Mouse (Mus musculus) gastrocnemius, postnatal 14 days (tissue): ENCODE measurements around the gene Sox10. TPM values are rescaled to one million over a fixed set of nuclear protein-coding genes. Genes with fewer than 3 reads are reported as not detected.

Experiments used
- total RNA-seq, 2 experiments: library from RNA; stranded (reverse); gene quantifications; 2 replicates each; pipeline ENCODE4 v1.2.3; 2021

The Sox10 gene
- total RNA-seq, 2 experiments from 2014 or later = 2.3 to 6.5 TPM

Other genes starting within 250 kb of the Sox10 start
- 100 to 1,000 TPM; 398 to 459 TPM for gene Lgals1, start 238.5 kb downstream of the Sox10 start, total RNA-seq
- 10 to 100 TPM; 28.3 to 30.3 TPM for gene Nol12, start 230.3 kb downstream of the Sox10 start, total RNA-seq
- 10 to 100 TPM; 57.9 to 80.0 TPM for gene Triobp, start 217.5 kb downstream of the Sox10 start, total RNA-seq
- 100 to 1,000 TPM; 129 to 164 TPM for gene H1f0, start 136.8 kb downstream of the Sox10 start, total RNA-seq
- under 1 TPM in 1 of 2 experiments, not detected in 1; 0.23 TPM for gene Galr3, start 123.4 kb downstream of the Sox10 start, total RNA-seq
- gene Ankrd54, start 102.3 kb downstream of the Sox10 start, total RNA-seq = 1 to 10 TPM; 5.4 to 6.1 TPM
- gene Eif3l, start 90.1 kb downstream of the Sox10 start, total RNA-seq = 10 to 100 TPM; 65.8 to 69.7 TPM
- 10 to 100 TPM; 14.4 to 15.8 TPM for gene Micall1, start 56.3 kb downstream of the Sox10 start, total RNA-seq
- 10 to 100 TPM; 62.4 to 74.9 TPM for gene Polr2f, start 24.2 kb downstream of the Sox10 start, total RNA-seq
- 1 to 10 TPM in 1 of 2 experiments, under 1 TPM in 1; 0.43 to 1.1 TPM for gene 1700088E04Rik, start 24.0 kb downstream of the Sox10 start, total RNA-seq
- gene Pick1, start 63.9 kb upstream of the Sox10 start, total RNA-seq = 10 to 100 TPM; 22.3 to 26.3 TPM
- gene Gm49486, start 64.2 kb upstream of the Sox10 start, total RNA-seq = under 1 TPM; 0.29 to 0.38 TPM
- under 1 TPM; 0.12 to 0.38 TPM for gene Slc16a8, start 89.5 kb upstream of the Sox10 start, total RNA-seq
- 1 to 10 TPM in 1 of 2 experiments, under 1 TPM in 1; 0.69 to 4.0 TPM for gene Baiap2l2, start 120.3 kb upstream of the Sox10 start, total RNA-seq
- 1 to 10 TPM; 9.0 to 9.8 TPM for gene Pla2g6, start 163.2 kb upstream of the Sox10 start, total RNA-seq
- gene Maff, start 181.4 kb upstream of the Sox10 start, total RNA-seq = 1 to 10 TPM; 1.4 to 2.7 TPM
- 10 to 100 TPM; 31.5 to 32.6 TPM for gene Tmem184b, start 238.3 kb upstream of the Sox10 start, total RNA-seq